Mouse (Mus musculus) heart, postnatal 36 days (tissue): ENCODE data around the gene Nabp2. TPM values are rescaled to one million over a fixed set of nuclear protein-coding genes. Genes with fewer than 3 reads are reported as not detected.

Experiments used
- DNase-seq, 2 experiments: peaks; one replicate each; pipeline ENCODE4 v3.0.0; 2021 to 2022
- intact Hi-C: fragments of 180-260 bp; cut with DNase I; formaldehyde crosslinking; loops from one replicate; pipeline ENCODE4 v1.15.1; 2025
- total RNA-seq, 2 experiments: library from RNA; stranded (reverse); gene quantifications; 2 replicates each; pipeline ENCODE4 v1.2.3; 2021

The Nabp2 gene
- total RNA-seq: 10 to 100 TPM; 44.6 to 49.6 TPM

DNA sequence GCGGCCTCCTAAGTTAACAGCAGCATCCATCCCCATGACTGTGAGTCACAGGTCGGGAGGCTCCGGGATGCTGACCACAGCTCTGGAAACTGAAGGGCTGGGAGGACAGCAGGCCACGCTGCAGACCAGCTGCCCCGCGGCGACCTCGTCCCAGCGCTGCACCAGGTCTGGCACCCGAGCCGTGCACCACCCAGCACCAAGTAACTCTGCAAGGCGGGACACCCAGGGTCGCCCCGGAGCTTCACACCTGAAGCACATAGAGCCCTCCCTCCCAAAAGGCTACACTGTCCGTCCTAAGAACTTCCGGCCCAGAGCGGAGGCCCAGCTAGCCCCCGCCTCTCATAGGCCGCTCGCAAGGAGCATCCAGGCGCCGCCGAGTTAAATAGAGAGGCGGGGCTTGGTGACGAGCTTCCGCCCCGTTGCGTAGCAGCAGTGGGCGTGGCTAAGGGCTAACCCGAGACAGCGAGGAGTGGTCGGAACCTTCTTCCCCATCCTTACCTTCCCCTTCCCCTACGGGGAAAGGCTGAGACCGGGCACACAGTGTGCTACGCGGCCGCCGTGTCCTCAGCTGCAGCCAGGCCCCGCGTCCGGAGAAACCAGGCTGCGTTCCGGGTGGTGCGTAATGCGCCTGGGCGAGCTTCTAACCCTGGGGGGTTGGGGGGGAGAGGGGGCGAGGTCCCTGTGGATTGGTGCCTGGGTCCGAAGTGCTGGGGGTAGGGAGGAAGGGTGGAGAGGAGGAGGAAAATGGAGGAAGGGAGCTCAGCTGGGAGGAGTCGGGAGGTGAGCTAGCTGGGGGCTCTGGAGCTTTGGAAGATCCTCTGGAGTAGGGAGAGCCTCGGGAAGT lies at the start of gene Nabp2, which contains the start of gene Rnf41:
Gene Nabp2 (minus strand): TSS at position 282 of the 844 bp plus-strand sequence.
Gene Rnf41 (plus strand): TSS at position 447 of the 844 bp plus-strand sequence.
- intact Hi-C loops: loop anchor here (2.0 to 5.0 kb wide), 2 partner anchors 77 to 136 kb away; partner anchors contain the start of genes Rpl41 and Zc3h10

DNA sequence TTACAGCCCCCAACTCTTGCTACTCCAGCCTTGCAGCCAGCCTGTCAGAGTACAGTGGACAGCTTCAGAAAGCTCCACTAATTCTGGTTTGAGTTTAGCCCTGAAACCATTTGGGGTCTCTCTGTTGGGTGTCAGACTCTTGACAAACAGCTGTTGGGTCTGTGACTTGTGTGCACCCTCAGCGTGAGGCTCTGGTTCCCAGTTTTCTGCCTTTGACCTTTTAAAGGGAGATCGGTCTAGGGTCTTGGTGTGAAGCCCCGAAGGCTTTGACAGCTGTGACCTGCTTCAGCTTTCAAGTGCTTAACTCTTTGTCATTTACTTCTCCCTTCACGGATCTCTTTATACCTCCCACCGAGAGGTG lies 49.0 kb upstream of the Nabp2 start:
- intact Hi-C loops: no loop called here
- DNase-seq: no peak

More for the DNA sequence above, at the start of gene Nabp2, which contains the start of gene Rnf41:
- DNase-seq: peak; percentile 96 to 98

DNA sequence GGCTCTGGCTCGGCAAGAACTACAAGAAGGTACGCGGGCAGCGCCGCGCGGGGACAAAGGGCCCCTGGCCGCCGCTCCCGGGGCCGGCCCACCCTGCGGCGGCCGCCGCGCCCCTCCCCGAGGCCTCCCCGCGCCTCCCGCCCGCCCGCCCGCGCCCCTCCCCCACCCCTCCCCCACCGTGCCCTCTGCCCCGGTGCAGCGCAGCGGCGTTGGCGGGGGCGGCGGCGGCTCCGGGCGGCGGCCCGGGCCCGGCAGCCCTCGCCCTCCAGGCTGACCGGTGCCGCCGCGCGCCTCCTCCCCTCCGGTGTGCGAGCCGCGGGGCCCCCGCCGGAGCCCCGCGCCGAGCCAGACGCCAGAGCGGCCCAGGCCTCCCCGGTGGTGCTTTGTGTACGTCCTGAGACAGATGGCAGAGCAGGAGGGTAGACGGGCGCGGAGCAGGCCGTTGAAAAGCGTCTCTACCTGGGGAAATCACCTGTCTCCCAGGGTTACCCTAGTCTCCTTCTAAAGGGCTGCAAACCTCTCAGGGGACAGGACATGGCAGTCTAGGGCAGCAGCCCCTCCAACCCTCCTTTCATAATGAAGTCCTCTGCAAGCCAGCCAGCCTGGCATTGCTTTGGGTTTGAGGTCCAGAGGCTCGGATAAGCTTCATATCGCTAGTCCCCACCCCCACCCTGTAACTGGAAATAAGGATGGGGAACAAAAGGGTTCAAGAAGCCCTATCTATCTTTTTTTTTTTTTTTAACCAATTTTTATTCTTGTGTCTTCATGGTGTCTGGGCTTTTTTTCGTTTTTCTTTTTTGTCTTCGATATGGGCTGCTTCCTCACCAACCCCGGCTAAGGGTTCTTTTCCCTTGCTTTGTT lies 48.3 kb upstream of the Nabp2 start:
- intact Hi-C loops: loop anchor here (1.0 to 2.0 kb wide), 2 partner anchors 31 to 77 kb away; no protein-coding TSS in a partner anchor
- DNase-seq: peak; percentile 31 to 54

DNA sequence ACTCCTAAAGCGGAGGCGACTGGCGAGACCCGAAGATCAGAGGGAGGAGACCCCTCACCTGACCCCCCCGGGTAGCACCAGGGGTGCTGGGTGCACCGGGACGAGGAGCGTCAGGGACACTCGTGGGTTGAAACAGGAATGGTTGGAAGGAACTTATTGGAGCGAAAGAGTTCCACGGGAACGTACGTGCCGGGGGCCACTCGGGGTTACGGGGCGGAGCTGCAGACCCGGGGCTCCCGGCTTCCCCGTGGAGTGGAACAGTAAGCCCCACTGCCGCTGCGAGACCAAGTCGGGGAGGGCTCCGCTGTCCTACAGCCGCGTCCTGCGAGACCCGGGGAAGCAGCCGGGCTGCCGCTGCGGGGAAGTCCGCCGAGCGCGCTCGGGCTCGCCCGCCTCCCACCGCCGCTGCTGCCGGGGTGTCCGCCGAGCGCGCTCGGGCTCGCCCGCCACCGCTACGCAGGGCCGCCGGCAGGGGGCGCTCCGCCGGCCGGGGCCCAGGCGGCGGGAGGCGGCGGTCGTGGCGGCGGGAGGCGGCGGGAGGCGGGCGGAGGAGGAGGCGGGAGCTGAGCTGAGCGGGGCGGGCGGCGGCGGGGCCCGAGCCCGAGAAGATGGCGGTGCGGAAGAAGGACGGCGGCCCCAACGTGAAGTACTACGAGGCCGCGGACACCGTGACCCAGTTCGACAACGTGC lies 47.6 kb upstream of the Nabp2 start, which contains the start of gene Smarcc2:
Gene Smarcc2 (plus strand): TSS at position 530 of the 690 bp plus-strand sequence.
- intact Hi-C loops: loop anchor here (1.0 to 2.0 kb wide), 2 partner anchors 32 to 77 kb away; no protein-coding TSS in a partner anchor
- DNase-seq: peak; percentile 87 to 90

DNA sequence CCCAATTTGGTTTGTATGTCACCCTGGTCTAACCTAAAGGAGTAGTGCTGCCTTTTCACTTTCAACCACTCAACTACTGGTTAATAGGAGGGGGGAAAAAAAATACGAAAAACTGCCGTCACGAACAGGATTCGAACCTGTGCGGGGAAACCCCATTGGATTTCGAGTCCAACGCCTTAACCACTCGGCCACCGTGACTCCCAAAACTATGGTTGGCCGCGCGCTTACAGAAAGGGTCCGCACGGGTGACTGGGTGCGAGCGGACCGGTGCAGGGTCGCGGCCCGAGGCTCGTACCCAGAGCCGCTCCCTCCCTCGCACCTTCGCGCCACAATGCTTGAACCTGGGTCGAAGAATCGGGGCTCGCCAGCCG lies 47.0 kb upstream of the Nabp2 start:
- intact Hi-C loops: loop anchor here (2.0 kb wide), 1 partner anchor 32 kb away; no protein-coding TSS in a partner anchor
- DNase-seq: peak; percentile 94 to 99

DNA sequence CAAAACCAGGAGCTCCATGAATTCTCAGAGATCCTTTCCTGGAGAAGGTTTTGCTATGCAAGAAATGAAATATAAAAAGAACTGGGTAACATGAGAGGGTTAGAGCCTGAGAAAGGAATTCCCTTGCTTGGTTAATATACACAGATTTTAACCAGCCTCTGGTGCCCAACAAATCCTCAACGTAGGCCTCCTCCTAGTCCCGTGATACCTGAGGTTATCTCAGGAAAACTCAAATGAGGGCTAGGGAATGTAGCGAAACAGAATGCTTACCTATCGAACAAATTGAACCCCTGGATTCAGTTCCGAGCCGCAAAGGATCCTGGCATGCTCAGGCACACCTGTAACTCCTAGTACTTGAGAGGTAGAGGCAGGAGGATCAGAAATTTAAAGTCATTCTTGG lies 46.4 kb upstream of the Nabp2 start:
- DNase-seq: no peak
- intact Hi-C loops: loop anchor here (1.0 to 2.0 kb wide), 2 partner anchors 33 to 120 kb away; partner anchors contain the start of gene Cs

DNA sequence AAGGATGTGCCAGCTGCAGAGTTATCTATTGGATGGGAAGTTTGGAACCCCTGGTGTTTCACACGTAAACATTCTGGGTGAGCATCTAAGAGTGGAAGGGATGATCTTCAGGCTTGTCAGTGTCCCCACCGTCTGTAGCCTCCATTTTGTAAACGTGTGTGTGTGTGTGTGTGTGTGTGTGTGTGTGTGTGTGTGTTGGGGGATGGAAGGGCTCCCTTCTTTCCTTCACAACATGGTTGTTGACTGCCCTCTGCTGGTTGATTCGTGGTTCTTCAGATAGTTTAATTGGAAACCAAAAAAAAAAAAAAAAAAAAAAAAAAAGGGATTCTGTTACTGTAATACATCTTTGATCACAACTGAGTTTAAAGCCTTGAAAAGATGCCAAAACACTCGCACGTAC lies 44.0 kb upstream of the Nabp2 start:
- peak; percentile 69 to 72 for DNase-seq
- intact Hi-C loops: loop anchor here (1.0 to 2.0 kb wide), 3 partner anchors 46 to 120 kb away; no protein-coding TSS in a partner anchor

DNA sequence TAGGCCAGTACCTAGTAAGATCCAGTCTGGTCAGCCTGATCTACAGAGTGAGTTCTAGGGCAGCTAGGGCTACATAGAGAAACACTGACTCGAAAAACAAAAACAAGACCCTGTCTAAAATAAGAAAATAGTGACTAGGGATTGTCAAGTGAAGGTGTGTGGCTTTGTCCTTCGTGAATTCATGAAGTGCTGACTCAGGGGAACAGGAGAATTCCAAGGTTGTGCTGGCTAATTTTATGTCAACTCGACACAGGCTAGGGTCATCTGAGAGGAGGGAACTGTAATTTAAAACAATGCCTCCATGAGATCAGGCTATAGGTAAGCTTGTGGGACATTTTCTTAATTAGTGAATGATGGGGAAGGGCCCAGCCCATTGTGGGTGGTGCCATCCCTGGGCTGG lies 43.2 kb upstream of the Nabp2 start:
- DNase-seq: no peak
- intact Hi-C loops: loop anchor here (2.0 kb wide), 1 partner anchor 120 kb away; no protein-coding TSS in a partner anchor

DNA sequence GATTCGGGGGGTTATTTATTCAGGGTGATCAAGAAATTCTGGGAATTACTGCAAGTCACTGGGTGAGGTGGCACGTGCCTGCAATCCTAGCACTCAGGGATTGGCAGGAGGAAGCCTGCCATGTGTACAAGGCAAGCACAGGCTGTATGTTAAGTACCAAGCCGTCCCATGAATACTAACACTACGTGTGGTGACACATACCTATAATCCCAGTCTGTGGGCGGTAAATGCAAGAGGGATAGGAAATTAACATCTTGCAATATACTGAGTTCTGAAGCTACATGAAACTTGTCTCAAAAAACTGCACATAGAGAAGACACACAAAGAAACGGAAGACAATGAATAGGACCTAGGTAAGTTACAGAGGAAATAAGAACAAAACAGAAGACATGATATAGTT lies 39.7 kb upstream of the Nabp2 start:
- intact Hi-C loops: no loop called here
- no peak for DNase-seq

DNA sequence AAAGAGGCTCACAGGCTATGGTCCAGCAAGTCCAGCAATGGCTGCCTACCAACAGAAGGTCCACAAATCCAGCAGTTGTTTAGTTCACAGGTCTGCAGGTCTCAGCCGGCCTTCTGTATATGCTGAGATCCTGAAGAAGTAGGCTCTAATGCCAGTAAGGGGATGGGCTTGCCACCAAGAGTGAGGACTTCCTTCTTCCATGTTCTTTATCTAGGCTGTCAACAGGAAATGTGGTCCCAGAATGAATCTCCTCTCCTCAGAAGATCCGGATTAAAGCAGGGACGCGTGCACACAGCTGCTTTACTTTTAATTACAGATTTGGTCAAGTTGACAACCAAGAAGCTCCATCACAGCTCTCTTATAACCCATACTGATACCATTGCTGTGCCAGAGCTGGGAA lies 34.1 kb upstream of the Nabp2 start:
- intact Hi-C loops: no loop called here
- no peak for DNase-seq

DNA sequence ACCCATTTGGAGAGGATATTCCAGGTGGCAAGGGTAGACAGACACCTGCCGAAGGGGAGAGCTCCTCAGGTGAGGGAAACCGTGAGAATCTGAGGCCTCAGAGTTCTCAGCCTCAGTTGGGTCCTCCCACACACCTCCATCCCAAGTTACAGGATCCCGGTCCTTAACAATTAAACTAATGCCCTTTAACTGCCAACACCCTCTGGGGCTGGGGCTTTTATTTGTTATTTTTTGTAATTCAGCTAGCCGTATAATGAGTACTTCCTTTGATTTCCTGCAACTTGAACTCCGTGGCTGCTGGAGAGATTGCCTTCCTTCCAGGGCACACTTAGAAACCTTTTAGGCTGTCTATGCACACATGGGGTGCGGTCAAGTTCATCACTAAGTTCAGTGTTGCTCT lies 33.1 kb upstream of the Nabp2 start:
- no peak for DNase-seq
- intact Hi-C loops: no loop called here

DNA sequence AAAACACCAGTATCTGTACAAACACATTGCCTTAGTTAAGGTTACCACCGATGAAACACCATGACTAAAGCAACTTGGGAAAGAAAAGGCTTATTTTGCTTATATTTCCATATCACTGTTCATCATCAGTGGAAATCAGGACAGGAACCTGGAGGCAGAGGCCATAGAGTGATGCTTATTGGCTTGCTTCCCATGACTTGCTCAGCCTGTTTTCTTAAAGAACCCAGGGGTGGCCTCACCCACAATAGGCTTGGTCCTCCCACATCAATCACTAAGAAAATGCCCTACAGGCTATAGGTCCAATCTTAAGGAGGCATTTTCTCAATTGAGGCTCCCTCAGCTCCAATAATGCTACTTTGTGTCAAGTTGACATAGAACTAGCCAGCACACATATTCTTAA lies 31.4 kb upstream of the Nabp2 start:
- intact Hi-C loops: loop anchor here (2.0 kb wide), 1 partner anchor 24 kb away; no protein-coding TSS in a partner anchor
- DNase-seq: no peak

DNA sequence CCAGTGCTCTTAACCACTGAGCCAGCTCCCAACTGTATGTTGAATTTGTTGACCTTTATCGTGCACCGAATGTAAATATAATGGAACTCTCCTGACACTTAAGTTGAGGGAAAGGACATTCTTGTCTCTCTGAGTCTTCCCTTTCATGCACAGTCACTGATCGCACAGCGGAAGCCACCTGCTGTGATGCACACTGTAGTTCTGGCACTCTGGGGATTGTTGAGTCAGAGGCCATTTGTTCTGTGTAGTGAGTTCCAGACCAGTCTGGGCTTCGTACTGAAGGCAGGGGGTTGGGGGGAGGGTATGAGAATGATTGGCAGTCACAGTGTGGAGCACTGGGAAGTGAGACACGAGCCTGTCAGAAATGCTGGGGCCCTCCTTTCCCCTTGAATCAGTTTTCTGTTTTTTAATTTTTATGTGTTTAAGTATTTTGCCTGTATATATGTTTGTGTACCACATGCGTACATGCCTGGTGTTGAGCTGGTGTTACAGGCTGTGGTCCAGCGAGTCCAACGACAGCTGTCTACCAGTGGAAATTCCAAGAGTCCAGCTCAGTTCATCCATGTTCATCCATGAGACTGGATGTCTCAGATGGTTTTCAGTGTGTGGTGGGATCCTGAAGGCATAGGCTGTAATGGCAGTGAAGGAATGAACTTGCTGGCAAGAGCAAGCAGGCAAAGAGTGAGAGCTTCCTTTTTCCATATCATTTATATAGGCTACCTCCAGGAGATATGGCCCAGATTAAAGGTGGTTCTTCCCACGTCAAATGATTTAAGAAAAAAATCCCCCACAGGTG lies 30.2 kb upstream of the Nabp2 start:
- intact Hi-C loops: loop anchor here (2.0 kb wide), 1 partner anchor 23 kb away; no protein-coding TSS in a partner anchor
- DNase-seq: no peak

DNA sequence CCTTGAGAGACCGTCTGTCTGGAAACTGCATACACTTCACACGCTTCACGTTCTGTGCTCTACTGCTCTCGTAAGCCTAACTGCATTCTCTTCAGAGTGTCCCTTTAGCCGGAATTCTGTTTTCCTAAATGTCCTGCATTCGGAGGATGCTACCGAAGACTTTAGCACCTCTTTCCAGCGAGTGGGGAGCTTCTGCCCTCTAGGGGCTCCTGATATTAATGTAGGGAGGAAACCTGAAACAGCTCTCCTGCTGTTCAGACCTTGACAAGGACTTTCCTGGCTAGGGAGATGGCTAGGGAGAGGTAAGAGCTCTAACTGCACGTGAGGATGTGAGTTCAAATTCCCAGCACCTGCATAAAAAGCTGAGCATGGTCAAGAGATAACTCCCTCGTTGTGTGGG lies 29.1 kb upstream of the Nabp2 start:
- intact Hi-C loops: no loop called here

DNA sequence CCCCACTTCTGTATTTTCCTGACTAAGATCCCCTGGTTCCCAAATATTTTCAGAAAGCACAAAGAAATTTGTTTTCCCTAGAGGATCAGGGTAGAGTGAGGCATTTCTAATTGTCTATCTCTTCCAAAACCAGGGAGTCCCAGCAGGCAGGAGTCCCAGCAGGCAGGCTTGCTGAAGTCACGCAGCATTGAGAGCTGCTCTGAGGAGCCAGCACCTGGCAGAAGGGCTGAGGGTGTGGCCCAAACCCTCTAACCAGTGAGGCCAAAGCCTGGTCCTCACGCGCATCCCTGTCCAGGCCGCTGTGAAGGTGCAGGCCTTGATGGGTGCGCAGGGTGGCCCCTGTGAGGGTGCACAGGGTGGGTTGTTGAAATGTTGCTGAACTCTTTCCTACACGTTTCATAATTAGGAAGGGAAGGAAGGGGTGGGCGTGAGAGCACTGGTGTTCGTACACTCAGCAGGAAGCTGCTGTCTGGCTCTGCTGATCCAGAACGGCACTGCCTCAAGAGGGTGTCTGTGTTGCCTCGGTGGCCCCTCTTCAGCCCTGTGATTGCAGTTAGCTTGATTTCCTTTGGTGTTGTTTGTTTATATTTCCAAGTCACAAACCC lies 27.5 kb upstream of the Nabp2 start:
- intact Hi-C loops: no loop called here
- no peak for DNase-seq

More for the DNA sequence above, 29.1 kb upstream of the Nabp2 start:
- peak in 1 of 2 experiments; percentile 31 for DNase-seq

DNA sequence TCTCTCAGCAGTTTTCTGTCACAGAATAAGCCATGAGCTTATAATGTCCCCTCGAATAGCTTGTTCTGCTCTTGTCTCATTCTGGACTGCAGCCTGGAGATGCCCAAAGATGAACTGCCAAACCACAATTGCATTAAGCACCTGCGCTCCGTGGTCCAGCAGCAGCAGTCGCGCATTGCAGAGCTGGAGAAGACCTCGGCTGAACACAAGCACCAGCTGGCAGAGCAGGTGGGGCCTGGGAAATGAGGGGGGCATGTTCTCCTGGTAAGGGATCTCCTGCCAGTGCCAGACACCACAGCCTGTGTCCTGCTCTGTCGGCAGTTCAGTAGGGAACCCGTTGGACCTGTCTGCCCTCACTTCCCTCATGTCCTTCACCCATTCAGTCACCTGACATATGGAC lies 25.1 kb upstream of the Nabp2 start:
- DNase-seq: no peak
- intact Hi-C loops: no loop called here

DNA sequence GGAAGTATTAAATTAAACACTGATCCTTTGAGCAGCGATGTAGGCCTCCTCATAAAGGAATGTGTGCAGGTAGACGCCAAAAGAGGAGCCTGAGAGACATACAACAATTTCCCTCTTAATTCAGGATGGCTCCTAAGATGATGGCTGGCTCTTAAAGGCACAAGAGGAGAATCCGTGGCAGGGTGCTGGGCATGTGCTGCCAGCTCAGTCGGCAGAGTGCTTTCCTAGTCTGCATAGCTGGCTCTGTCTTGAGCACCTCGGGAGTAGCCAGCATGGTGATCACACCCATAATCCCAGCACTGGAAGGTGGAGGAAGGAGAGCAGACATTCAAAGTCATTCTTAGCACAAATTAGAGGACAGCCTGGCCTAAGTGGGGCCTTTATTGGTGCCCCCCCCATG lies 24.6 kb upstream of the Nabp2 start:
- intact Hi-C loops: no loop called here
- no peak for DNase-seq

DNA sequence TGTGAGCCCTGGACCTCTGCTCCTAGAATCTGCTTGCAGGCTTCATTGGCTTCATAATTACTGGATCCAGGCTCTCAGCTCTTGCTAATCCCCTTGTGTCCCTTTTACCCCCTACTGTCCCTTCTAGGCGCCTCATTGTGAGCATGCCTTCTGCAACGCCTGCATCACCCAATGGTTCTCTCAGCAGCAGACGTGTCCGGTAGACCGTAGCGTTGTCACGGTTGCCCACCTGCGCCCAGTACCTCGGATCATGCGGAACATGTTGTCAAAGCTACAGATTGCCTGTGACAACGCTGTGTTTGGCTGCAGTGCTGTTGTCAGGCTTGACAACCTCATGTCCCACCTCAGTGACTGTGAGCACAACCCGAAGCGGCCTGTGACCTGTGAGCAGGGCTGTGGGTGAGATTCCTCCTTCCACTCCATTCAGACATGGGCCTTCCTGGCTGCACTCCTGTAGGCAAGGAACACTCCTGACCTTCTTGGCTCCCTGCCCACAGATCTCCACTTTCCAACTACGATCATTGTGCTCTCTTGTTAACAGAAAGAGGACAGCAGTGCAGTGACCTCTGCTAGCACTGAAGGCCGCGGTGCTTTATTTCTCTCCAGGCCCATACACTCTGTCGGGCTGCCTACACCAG lies 24.0 kb upstream of the Nabp2 start:
- DNase-seq: peak; percentile 47 to 57
- intact Hi-C loops: no loop called here
